Mouse (Mus musculus) macrophage (primary cell): ENCODE results near the gene Sf3b2. TPM values are rescaled to one million over a fixed set of nuclear protein-coding genes. Genes with fewer than 3 reads are reported as not detected.
"Not testable (repeated sequence)": the region's sequence is repeated elsewhere in the genome, so short reads cannot be mapped to it uniquely, and the experiment has no call there.

Source experiments
- H3K27ac ChIP-seq: fragments of 350-480 bp; formaldehyde crosslinking; 2 replicates; pipeline ENCODE4 v1.9.0; 2021
- H3K36me3 ChIP-seq: fragments of 350-480 bp; formaldehyde crosslinking; 2 replicates; pipeline ENCODE4 v1.9.0; 2021; ENCODE audit errors: inconsistent target
- H3K4me3 ChIP-seq: fragments of 350-480 bp; formaldehyde crosslinking; 2 replicates; pipeline ENCODE4 v1.9.0; 2021; ENCODE audit errors: inconsistent target
- H3K79me2 ChIP-seq: fragments of 350-480 bp; formaldehyde crosslinking; 2 replicates; pipeline ENCODE4 v1.9.0; 2021; ENCODE audit errors: inconsistent target
- WGBS: methylation state at CpG from one replicate; pipeline ENCODE4 v1.1.7; 2026; ENCODE audit warnings: inconsistent platforms; ENCODE audit not compliant: missing documents; 5-methylcytosine and 5-hydroxymethylcytosine counted together
- polyA plus RNA-seq: library from polyadenylated mRNA; stranded (reverse); fragments of 250-400 nt; gene quantifications from 3 replicates; pipeline ENCODE4 v1.2.4, GENCODE M21; 2018; ENCODE audit warnings: inconsistent platforms

Gene Sf3b2
- polyA plus RNA-seq, 1 experiment from 2014 or later, result 171 TPM

DNA sequence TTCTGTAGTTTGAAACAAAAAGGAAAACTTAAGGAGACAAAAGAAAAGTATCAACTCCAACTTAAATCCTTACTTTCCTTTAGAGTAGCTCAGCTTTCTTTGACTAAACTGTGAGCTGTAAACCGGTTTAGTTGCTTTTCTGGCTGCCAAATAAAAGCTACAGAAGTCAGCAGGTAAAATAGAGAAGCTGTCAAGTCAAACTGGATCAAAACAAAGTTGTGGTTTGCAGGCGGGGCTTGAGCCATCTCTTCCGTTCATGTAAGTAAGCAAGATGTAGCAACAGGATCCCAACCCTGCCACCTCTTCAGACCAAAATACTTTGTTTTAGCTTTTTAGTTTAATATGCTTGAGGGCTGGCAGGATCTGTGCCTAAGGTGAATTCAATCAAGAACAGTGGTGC lies 38.1 kb downstream of the Sf3b2 start:
- peak overlapping the region; percentile 45 for H3K27ac ChIP-seq
- H3K36me3 ChIP-seq, result no peaks in the 10 kb centered on the region
- no peaks in the 10 kb centered on the region; the same call in 1 of the 2 replicates for H3K79me2 ChIP-seq
- 0% methylated on average over 3 of the region's 3 CpGs for WGBS
- H3K4me3 ChIP-seq, result no peak overlapping the region

DNA sequence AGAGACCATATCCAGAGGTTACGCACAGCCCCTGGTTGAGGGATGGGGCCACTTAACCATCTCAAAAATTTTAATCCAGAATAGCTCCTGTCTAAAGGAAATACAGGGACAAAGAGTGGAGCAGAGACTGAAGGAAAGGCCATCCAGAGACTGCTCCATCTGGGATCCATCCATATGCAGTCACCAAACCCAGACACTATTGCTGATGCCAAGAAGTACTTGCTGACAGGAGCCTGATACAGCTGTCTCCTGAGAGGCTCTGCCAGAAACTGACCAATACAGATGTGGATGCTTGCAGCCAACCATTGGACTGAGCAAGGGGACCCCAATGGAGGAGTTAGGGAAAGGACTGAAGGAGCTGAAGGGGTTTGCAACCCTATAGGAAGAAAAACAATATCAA lies 58.3 kb downstream of the Sf3b2 start:
- H3K36me3 ChIP-seq, H3K27ac ChIP-seq, H3K79me2 ChIP-seq, H3K4me3 ChIP-seq: not testable (repeated sequence)
- 100% methylated on average over 1 of the region's 1 CpGs for WGBS

- H3K27ac ChIP-seq, result no peak overlapping the region
- no peaks in the 10 kb centered on the region for H3K36me3 ChIP-seq
- no peak overlapping the region for H3K4me3 ChIP-seq
- WGBS, result 38% methylated on average over 4 of the region's 4 CpGs
- H3K79me2 ChIP-seq, result no peaks in the 10 kb centered on the region; the same call in 1 of the 2 replicates
These were observed 62.6 kb downstream of the Sf3b2 start for GRCm38 (mm10) chr19:5232696-5233095.

DNA sequence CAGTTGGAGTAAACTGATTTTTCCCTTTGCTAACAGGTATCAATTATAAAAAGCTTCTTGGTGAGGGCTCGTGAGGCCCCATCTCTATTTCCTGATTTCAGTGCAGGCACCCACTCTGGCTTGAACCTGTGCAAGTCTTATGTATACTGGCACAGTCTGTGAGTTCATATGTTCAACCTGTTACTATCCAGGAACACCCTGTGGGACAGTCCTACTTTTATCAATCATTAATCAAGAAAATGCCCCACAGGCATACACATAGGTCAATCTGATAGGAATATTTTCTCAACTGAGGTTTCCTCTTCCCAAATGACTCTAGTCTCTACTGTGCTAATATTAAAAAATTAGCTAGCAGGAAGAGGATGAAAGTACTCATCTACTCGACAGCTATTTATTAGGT lies 65.1 kb downstream of the Sf3b2 start:
- no peaks in the 10 kb centered on the region; the same call in 1 of the 2 replicates for H3K79me2 ChIP-seq
- H3K27ac ChIP-seq, result no peak overlapping the region
- 90% methylated on average over 2 of the region's 2 CpGs for WGBS
- no peaks in the 10 kb centered on the region for H3K36me3 ChIP-seq
- H3K4me3 ChIP-seq, result no peak overlapping the region

DNA sequence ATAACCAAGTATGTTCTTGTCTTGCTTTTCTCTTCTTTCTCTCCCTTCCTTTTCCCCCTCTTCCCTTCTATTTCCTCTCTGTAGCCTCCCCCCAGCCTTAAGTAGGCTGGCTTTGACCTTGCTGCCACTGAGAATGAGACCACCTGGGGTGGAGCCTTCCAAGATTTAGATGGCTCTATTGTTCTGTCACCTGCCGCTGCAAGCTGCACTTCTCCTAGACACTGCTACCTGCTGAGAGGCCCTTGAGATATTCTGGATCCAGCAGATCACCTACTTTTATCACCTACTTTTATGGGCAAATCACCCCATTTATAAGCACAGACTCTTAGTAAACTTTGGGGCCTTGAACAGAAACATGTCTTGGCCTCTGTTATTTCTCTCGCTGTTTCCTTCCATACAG lies 70.6 kb downstream of the Sf3b2 start:
- no peaks in the 10 kb centered on the region for H3K79me2 ChIP-seq
- H3K4me3 ChIP-seq, result no peak overlapping the region
- H3K27ac ChIP-seq, result no peak overlapping the region
- no peaks in the 10 kb centered on the region for H3K36me3 ChIP-seq
- WGBS, result 100% methylated on average over 2 of the region's 2 CpGs

DNA sequence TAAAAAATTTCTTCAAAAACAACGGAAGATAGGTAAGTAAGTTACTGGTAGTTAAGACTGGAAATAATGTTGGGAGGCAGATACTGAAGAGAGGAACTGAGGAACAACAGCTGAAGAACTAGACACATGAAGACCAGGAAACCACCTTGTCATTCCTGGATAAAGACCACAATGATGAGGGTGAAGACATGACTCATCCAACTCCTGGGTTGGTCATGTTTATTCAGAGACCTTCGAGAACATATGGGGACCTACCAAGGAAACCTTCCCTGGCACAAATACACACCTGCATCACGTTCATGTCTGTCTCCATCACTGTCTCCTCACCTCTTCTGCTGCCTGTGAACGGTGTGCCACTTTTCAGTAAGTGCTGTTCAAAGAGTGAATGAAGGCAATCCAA lies 71.2 kb downstream of the Sf3b2 start:
- Histone ChIP-seq H3K79me2 (no peaks in the 10 kb centered on the region), H3K4me3 (no peak overlapping the region), H3K36me3 (no peaks in the 10 kb centered on the region), H3K27ac (no peak overlapping the region)
- WGBS, result 92% methylated on average over 4 of the region's 4 CpGs

Other genes with a start within 250 kb of the Sf3b2 start
- gene Rin1, start 245.0 kb downstream of the Sf3b2 start, polyA plus RNA-seq, result 0.08 to 0.37 TPM (median 0.11 TPM) in 3 replicates
- gene Cd248, start 227.4 kb downstream of the Sf3b2 start, polyA plus RNA-seq, result not detected in 3 replicates
- gene Tmem151a, start 209.9 kb downstream of the Sf3b2 start, polyA plus RNA-seq, result 0.04 to 0.26 TPM (median 0.06 TPM) in 3 replicates
- gene Yif1a, start 206.9 kb downstream of the Sf3b2 start, polyA plus RNA-seq, result 32.3 to 57.6 TPM (median 51.7 TPM) in 3 replicates
- 0.28 TPM in 1 of 3 replicates, not detected in the others for gene Cnih2, start 196.9 kb downstream of the Sf3b2 start, polyA plus RNA-seq
- gene Rab1b, start 188.4 kb downstream of the Sf3b2 start, polyA plus RNA-seq, result 120 to 188 TPM (median 152 TPM) in 3 replicates
- gene Klc2, start 176.9 kb downstream of the Sf3b2 start, polyA plus RNA-seq, result 9.0 to 14.1 TPM (median 10.4 TPM) in 3 replicates
- 14.8 to 16.9 TPM (median 16.9 TPM) in 3 replicates for gene Pacs1, start 22.3 kb downstream of the Sf3b2 start, polyA plus RNA-seq
- not detected in 3 replicates for gene Gal3st3, start 2.9 kb upstream of the Sf3b2 start, polyA plus RNA-seq
- not detected in 3 replicates for gene Catsper1, start 40.3 kb upstream of the Sf3b2 start, polyA plus RNA-seq
- 0.05 to 0.27 TPM in 2 of 3 replicates, not detected in the other for gene Cst6, start 54.1 kb upstream of the Sf3b2 start, polyA plus RNA-seq
- gene Eif1ad, start 71.3 kb upstream of the Sf3b2 start, polyA plus RNA-seq, result 12.7 to 36.5 TPM (median 17.7 TPM) in 3 replicates
- 43.3 to 113 TPM (median 54.5 TPM) in 3 replicates for gene Banf1, start 71.7 kb upstream of the Sf3b2 start, polyA plus RNA-seq
- gene Sart1, start 93.2 kb upstream of the Sf3b2 start, polyA plus RNA-seq, result 31.4 to 48.9 TPM (median 32.4 TPM) in 3 replicates
- gene Tsga10ip, start 107.1 kb upstream of the Sf3b2 start, polyA plus RNA-seq, result not detected in 3 replicates
- gene Drap1, start 129.5 kb upstream of the Sf3b2 start, polyA plus RNA-seq, result 147 to 170 TPM (median 156 TPM) in 3 replicates
- gene AI837181, start 129.7 kb upstream of the Sf3b2 start, polyA plus RNA-seq, result 28.7 to 55.4 TPM (median 29.9 TPM) in 3 replicates
- gene Fosl1, start 152.1 kb upstream of the Sf3b2 start, polyA plus RNA-seq, result 0.43 TPM in 1 of 3 replicates, not detected in the others
- 0.80 to 3.3 TPM (median 2.9 TPM) in 3 replicates for gene Ccdc85b, start 162.4 kb upstream of the Sf3b2 start, polyA plus RNA-seq
- gene Fibp, start 165.2 kb upstream of the Sf3b2 start, polyA plus RNA-seq, result 40.2 to 58.1 TPM (median 52.2 TPM) in 3 replicates
- gene Ctsw, start 173.1 kb upstream of the Sf3b2 start, polyA plus RNA-seq, result 0.24 to 0.53 TPM in 2 of 3 replicates, not detected in the other
- gene Efemp2, start 178.5 kb upstream of the Sf3b2 start, polyA plus RNA-seq, result 4.6 to 7.5 TPM (median 6.8 TPM) in 3 replicates
- 6.4 to 14.5 TPM (median 10.8 TPM) in 3 replicates for gene Mus81, start 192.9 kb upstream of the Sf3b2 start, polyA plus RNA-seq
- 1,230 to 2,008 TPM (median 1,377 TPM) in 3 replicates for gene Cfl1, start 195.0 kb upstream of the Sf3b2 start, polyA plus RNA-seq
- gene 1700020D05Rik, start 208.3 kb upstream of the Sf3b2 start, polyA plus RNA-seq, result 0.34 to 1.6 TPM (median 0.91 TPM) in 3 replicates
- 5.5 to 23.0 TPM (median 11.7 TPM) in 3 replicates for gene Snx32, start 215.1 kb upstream of the Sf3b2 start, polyA plus RNA-seq